Mouse (Mus musculus) embryonic facial prominence, embryonic 11.5 days (tissue): Measurements from ENCODE around the gene Olfr1324. TPM values are rescaled to one million over a fixed set of nuclear protein-coding genes. Genes with fewer than 3 reads are reported as not detected.
"Not testable (repeated sequence)": the region's sequence is repeated elsewhere in the genome, so short reads cannot be mapped to it uniquely, and the experiment has no call there.

ENCODE experiments used
- ATAC-seq: fragments of 200-750 bp; cut with Nextera tagmentation; replicated peaks from 2 replicates; pipeline ENCODE4 v1.8.0; 2017; ENCODE audit warnings: low read depth; ENCODE audit not compliant: insufficient number of reproducible peaks, low FRiP score, low TSS enrichment
- DNase-seq: peaks from one replicate; pipeline ENCODE4 v3.0.0-alpha.2; 2015; ENCODE audit warnings: low spot score
- H3K27ac ChIP-seq: fragments of 300-500 bp; sonication (generic); replicated peaks from 2 replicates; pipeline ENCODE4 v1.5.1; 2014; ENCODE audit warnings: mild to moderate bottlenecking, low read depth, low read length, control low read depth
- H3K27me3 ChIP-seq: fragments of 300-500 bp; sonication (generic); 2 replicates; pipeline ENCODE4 v1.6.1; 2014; ENCODE audit warnings: mild to moderate bottlenecking, low read length, moderate library complexity, mixed read lengths; ENCODE audit not compliant: control insufficient read depth, insufficient read depth
- H3K36me3 ChIP-seq: fragments of 300-500 bp; sonication (generic); replicated peaks from 2 replicates; pipeline ENCODE4 v1.6.1; 2014; ENCODE audit warnings: low read depth, mild to moderate bottlenecking, low read length, moderate library complexity, mixed read lengths; ENCODE audit not compliant: control insufficient read depth, insufficient read depth
- H3K4me1 ChIP-seq: fragments of 300-500 bp; sonication (generic); 2 replicates; pipeline ENCODE4 v1.6.1; 2014; ENCODE audit warnings: low read length, mixed read lengths; ENCODE audit not compliant: control insufficient read depth, insufficient read depth
- H3K4me2 ChIP-seq: fragments of 300-500 bp; sonication (generic); 2 replicates; pipeline ENCODE4 v1.6.1; 2014; ENCODE audit warnings: low read depth, mild to moderate bottlenecking, control low read depth, low read length, moderate library complexity
- H3K4me3 ChIP-seq: fragments of 300-500 bp; sonication (generic); 2 replicates; pipeline ENCODE4 v1.5.1; 2014; ENCODE audit warnings: low read depth, low read length, control low read depth
- H3K9ac ChIP-seq: fragments of 300-500 bp; sonication (generic); replicated peaks from 2 replicates; pipeline ENCODE4 v1.6.1; 2014; ENCODE audit warnings: mild to moderate bottlenecking, control low read depth, low read length
- H3K9me3 ChIP-seq: fragments of 300-500 bp; sonication (generic); replicated peaks from 2 replicates; pipeline ENCODE4 v1.6.1; 2016; ENCODE audit warnings: mild to moderate bottlenecking, low read length, inconsistent platforms, mixed read lengths; ENCODE audit not compliant: control insufficient read depth
- WGBS: fragments of 180-500 bp; shearing (Covaris S2); extraction: QIAGEN DNeasy Blood & Tissue Kit; methylation state at CpG from one replicate; pipeline ENCODE4 v1.1.7; 2014; 5-methylcytosine and 5-hydroxymethylcytosine counted together
- polyA plus RNA-seq: library from polyadenylated mRNA; unstranded; fragments of >200 nt; fragmentation: Nextera tagmentation; extraction: Ambion mirVana; gene quantifications from 2 replicates; pipeline ENCODE4 v1.2.1, GENCODE M21; 2014

Gene Olfr1324
- polyA plus RNA-seq, 1 experiment from 2014 or later = not detected

DNA sequence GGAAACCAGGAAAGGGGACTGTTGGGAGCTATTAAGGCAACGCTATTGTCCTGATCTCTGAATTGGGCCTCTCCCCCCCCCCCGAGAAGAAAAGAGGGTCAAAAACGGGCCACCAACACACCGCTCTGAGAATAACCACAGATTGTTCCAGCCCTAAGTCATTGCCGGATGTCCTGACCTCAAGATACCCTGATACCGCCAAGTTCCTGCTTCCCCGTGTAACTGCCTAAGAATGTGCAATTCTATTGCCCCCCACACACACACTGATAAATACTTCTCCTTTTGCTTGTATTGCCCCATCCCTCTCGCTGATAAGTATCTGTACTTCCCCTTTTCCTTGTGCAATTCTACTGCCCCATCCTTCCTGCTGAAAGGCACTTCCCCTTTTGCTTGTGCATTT is 17.9 kb downstream of the Olfr1324 start:
- H3K4me2 ChIP-seq, H3K27me3 ChIP-seq, ATAC-seq, H3K4me1 ChIP-seq, H3K36me3 ChIP-seq, H3K27ac ChIP-seq, DNase-seq, H3K9ac ChIP-seq, H3K9me3 ChIP-seq, H3K4me3 ChIP-seq: not testable (repeated sequence)
- WGBS = 81% methylated on average over 5 of the region's 8 CpGs

DNA sequence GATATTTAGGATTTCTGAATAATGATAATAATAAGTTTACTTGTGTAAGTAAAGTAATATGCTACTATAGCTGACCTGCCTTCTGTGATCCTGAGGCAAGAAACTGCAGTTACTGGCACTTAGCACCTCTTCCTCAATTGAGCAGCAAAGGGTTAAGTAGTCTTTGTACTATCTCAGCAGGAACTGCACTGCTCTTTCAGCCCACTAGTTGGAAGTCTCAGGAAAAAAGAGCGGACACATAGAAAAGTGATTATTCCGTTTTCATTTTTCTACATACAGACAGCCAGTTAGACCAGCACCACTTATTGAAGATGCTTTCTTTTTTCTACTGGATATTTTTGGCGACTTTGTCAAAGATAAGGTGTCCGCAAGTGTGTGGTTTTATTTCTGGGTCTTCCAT is 37.7 kb downstream of the Olfr1324 start:
- not testable (repeated sequence) for H3K4me2 ChIP-seq, H3K36me3 ChIP-seq, H3K27me3 ChIP-seq, ATAC-seq, H3K9me3 ChIP-seq, H3K4me1 ChIP-seq, H3K4me3 ChIP-seq, DNase-seq, H3K27ac ChIP-seq, H3K9ac ChIP-seq
- WGBS = 80% methylated on average over 2 of the region's 4 CpGs

DNA sequence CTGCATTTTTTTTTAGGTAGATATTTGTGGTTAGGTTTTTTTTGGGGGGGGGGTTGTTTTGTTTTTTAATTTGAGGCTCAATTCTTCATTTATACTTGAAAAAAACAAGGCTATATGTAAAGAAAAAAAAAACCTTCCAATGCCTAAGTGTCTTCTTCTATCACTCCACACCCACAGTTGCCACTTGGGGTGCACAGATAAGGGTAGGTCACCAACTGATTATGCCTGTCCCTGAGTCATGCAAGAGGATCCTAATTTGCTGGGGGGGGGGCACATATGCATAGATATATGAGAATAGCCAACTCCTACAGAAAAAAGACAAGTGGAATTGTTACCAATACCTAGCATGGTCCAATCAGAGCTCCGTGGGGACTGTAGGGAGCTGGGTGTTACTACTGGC is 53.3 kb downstream of the Olfr1324 start:
- WGBS = 100% methylated on average over 1 of the region's 1 CpGs
- no peak for ATAC-seq

More for the DNA sequence above, 53.3 kb downstream of the Olfr1324 start:
- Histone ChIP-seq H3K9ac (no peak overlapping the region), H3K9me3 (no peaks in the 10 kb centered on the region), H3K4me1 (no peaks in the 10 kb centered on the region), H3K36me3 (no peaks in the 10 kb centered on the region), H3K4me3 (no peak overlapping the region), H3K27ac (no peak overlapping the region), H3K4me2 (no peak overlapping the region), H3K27me3 (no peaks in the 10 kb centered on the region)
- no peak for DNase-seq
